ENCODE assay signal across 8 mouse cellular contexts in the genomic region with DNA sequence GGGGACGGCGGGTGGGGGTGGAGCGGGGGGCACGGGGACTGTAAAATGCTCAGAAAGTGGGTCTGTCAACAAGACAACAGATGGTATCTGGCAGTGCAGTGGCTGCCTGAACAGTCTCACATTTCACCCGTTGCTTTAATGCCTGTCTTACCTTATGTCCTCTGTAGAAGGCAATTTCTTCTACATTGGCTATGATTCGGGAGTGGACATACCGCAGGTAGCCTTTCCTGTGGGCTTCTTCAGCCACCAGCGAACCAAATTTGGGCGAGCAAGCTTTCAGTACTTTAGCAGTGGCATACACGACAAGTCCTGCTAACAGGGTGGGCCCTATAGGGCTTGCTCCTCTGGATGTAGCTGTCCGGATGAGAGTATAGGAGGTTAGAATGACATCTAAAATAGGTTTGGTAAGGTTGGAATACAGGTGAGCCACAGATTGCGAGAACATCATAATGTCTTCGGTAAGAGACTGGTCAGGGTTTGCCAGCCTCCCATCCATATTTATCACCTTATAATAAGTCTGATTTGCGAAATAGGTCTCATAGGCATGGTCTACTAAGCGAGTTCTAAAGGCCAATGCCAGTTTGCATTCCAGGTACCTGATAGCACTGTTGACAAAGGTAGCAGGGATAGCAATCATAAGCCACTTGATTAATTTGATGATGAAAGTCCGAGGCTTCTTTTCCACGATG. TPM values are rescaled to one million over a fixed set of nuclear protein-coding genes. Genes with fewer than 3 reads are reported as not detected.
DNase-seq lines count a peak whose midpoint lies in the region; ATAC-seq and TF ChIP-seq lines count a peak whose summit lies in the region.

No protein-coding gene starts in this region.

- no peaks in the 10 kb centered on the region for H3K9me3 ChIP-seq in lung, postnatal 0 days (ENCODE audit: low read length)
- H3K9me3 ChIP-seq in embryonic facial prominence, embryonic 13.5 days = no peaks in the 10 kb centered on the region
- no peaks in the 10 kb centered on the region for H3K9me3 ChIP-seq in limb, embryonic 12.5 days

- H3K4me2 ChIP-seq in lung, postnatal 0 days (replicated peaks; ENCODE audit: low read depth, low read length) = peak overlapping the region; percentile 59
- peak overlapping the region; percentile 81 for H3K4me2 ChIP-seq in embryonic facial prominence, embryonic 13.5 days
- peak overlapping the region; percentile 60 for H3K4me2 ChIP-seq in limb, embryonic 12.5 days

- H3K27me3 ChIP-seq in lung, postnatal 0 days (replicated peaks; ENCODE audit: insufficient read depth, low read length) = no peaks in the 10 kb centered on the region
- H3K27me3 ChIP-seq in embryonic facial prominence, embryonic 13.5 days = peaks cover 3% of the 10 kb centered on the region; the same call in 1 of the 2 replicates
- H3K27me3 ChIP-seq in limb, embryonic 12.5 days = no peaks in the 10 kb centered on the region; the same call in 1 of the 2 replicates

- H3K4me1 ChIP-seq in lung, postnatal 0 days (ENCODE audit: insufficient read depth, low read depth, low read length) = no peaks in the 10 kb centered on the region; the same call in 1 of the 2 replicates
- H3K4me1 ChIP-seq in embryonic facial prominence, embryonic 13.5 days = peaks cover 12% of the 10 kb centered on the region
- peaks cover 11% of the 10 kb centered on the region for H3K4me1 ChIP-seq in limb, embryonic 12.5 days (replicated peaks)

- TF ChIP-seq EP300 in lung, postnatal 0 days (IDR thresholded peaks at IDR 0.05) = no peak

- H3K4me3 ChIP-seq in lung, postnatal 0 days (ENCODE audit: low read depth, low read length) = peak overlapping the region; percentile 41
- H3K4me3 ChIP-seq in embryonic facial prominence, embryonic 13.5 days = peak overlapping the region; percentile 51
- H3K4me3 ChIP-seq in limb, embryonic 12.5 days (replicated peaks) = peak overlapping the region; percentile 41

- TF ChIP-seq CTCF in lung, postnatal 0 days (IDR thresholded peaks at IDR 0.05) = no peak

- no peak for ATAC-seq in lung, postnatal 0 days
- no peak for ATAC-seq in embryonic facial prominence, embryonic 13.5 days (ENCODE audit: insufficient number of reproducible peaks, insufficient read depth, low FRiP score, low TSS enrichment, low read depth)
- no peak for ATAC-seq in limb, embryonic 12.5 days (ENCODE audit: insufficient number of reproducible peaks, insufficient read depth, low FRiP score, low TSS enrichment, low read depth)
- no peak for ATAC-seq in monocyte, adult 5-6 weeks (replicated peaks; ENCODE audit: insufficient number of reproducible peaks, low FRiP score, low TSS enrichment, poor library complexity, severe bottlenecking)
- no peak; the same call in 1 of the 2 replicates for ATAC-seq in frontal cortex, adult (ENCODE audit: low TSS enrichment)

- H3K9ac ChIP-seq in lung, postnatal 0 days (replicated peaks; ENCODE audit: low read depth) = peak overlapping the region; percentile 44
- H3K9ac ChIP-seq in embryonic facial prominence, embryonic 13.5 days = peak overlapping the region; percentile 67
- H3K9ac ChIP-seq in limb, embryonic 12.5 days (replicated peaks) = 0 out of 2 replicates have a peak overlapping the region, but pooled peaks have one; percentile 18

- 46% methylated on average over 17 of the region's 17 CpGs for WGBS in lung, postnatal 0 days
- WGBS in embryonic facial prominence, embryonic 13.5 days = 35% methylated on average over 17 of the region's 17 CpGs
- WGBS in limb, embryonic 12.5 days = 47% methylated on average over 17 of the region's 17 CpGs

- no peak for DNase-seq in lung, postnatal 0 days (ENCODE audit: low spot score)
- no peak for DNase-seq in lung, postnatal 25 days (ENCODE audit: low spot score)
- peak; percentile 22 for DNase-seq in retina, embryonic 14.5 days (ENCODE audit: low spot score)
- DNase-seq in layer of hippocampus, adult 8-10 months (ENCODE audit: low spot score in 2 of 2) = no peak

- H3K27ac ChIP-seq in lung, postnatal 0 days (ENCODE audit: low read length) = peak overlapping the region; percentile 73
- H3K27ac ChIP-seq in embryonic facial prominence, embryonic 13.5 days = peak overlapping the region; percentile 81; the same call in 1 of the 2 replicates
- peak overlapping the region; percentile 79 for H3K27ac ChIP-seq in limb, embryonic 12.5 days

- no peaks in the 10 kb centered on the region for H3K36me3 ChIP-seq in lung, postnatal 0 days (ENCODE audit: insufficient read depth, low read length)
- H3K36me3 ChIP-seq in embryonic facial prominence, embryonic 13.5 days = no peaks in the 10 kb centered on the region
- H3K36me3 ChIP-seq in limb, embryonic 12.5 days = no peaks in the 10 kb centered on the region

RNA-seq across cellular contexts. Expression of a gene that starts 0.9 kb away (rescaled TPM):
- 9.2 and 10.9 TPM in 2 replicates for polyA plus RNA-seq in lung, postnatal 0 days (2015; fragmentation: Nextera tagmentation; extraction: Ambion mirVana)
- 2.4 and 4.4 TPM in 2 replicates for polyA plus RNA-seq in embryonic facial prominence, embryonic 13.5 days (2015; fragmentation: Nextera tagmentation; extraction: Ambion mirVana)
- 2.6 and 3.3 TPM in 2 replicates for polyA plus RNA-seq in limb, embryonic 12.5 days (2016; fragmentation: Nextera tagmentation; extraction: Ambion mirVana)
- total RNA-seq in monocyte, adult 5-6 weeks (2017) = 23.4 to 36.4 TPM (median 32.9 TPM) in 3 replicates
- total RNA-seq in layer of hippocampus, adult 8-10 months (2022) = 10 to 100 TPM; 17.7 to 23.3 (median 19.2) TPM

RNA-seq across cellular contexts. Expression of a gene that starts 8.6 kb away (rescaled TPM):
- not detected in 2 replicates for polyA plus RNA-seq in lung, postnatal 0 days (2015; fragmentation: Nextera tagmentation; extraction: Ambion mirVana)
- polyA plus RNA-seq in embryonic facial prominence, embryonic 13.5 days (2015; fragmentation: Nextera tagmentation; extraction: Ambion mirVana) = not detected in 2 replicates
- polyA plus RNA-seq in limb, embryonic 12.5 days (2016; fragmentation: Nextera tagmentation; extraction: Ambion mirVana) = not detected in 2 replicates
- total RNA-seq in monocyte, adult 5-6 weeks (2017) = not detected in 3 replicates
- total RNA-seq in layer of hippocampus, adult 8-10 months (2022) = under 1 TPM in 1 of 4 experiments, not detected in 3; 0.25 TPM
